Mouse (Mus musculus) limb, embryonic 10.5 days (tissue): Measurements from ENCODE around the gene Zfp334. TPM values are rescaled to one million over a fixed set of nuclear protein-coding genes. Genes with fewer than 3 reads are reported as not detected.
A peak's percentile ranks its signal among the peaks of the same experiment; 100 is the strongest.

ENCODE experiments used
- DNase-seq: peaks from one replicate; pipeline ENCODE4 v3.0.0-alpha.2; 2017; ENCODE audit warnings: low spot score
- H3K27ac ChIP-seq: fragments of 300-500 bp; sonication (generic); 2 replicates; pipeline ENCODE4 v1.5.1; 2016; ENCODE audit warnings: mild to moderate bottlenecking
- H3K27me3 ChIP-seq: fragments of 300-500 bp; sonication (generic); 2 replicates; pipeline ENCODE4 v1.6.1; 2016; ENCODE audit warnings: low read depth, mild to moderate bottlenecking; ENCODE audit not compliant: poor library complexity, severe bottlenecking
- H3K36me3 ChIP-seq: fragments of 300-500 bp; sonication (generic); 2 replicates; pipeline ENCODE4 v1.6.1; 2016; ENCODE audit warnings: mild to moderate bottlenecking, moderate library complexity
- H3K4me1 ChIP-seq: fragments of 300-500 bp; sonication (generic); 2 replicates; pipeline ENCODE4 v1.6.1; 2016
- H3K4me3 ChIP-seq: fragments of 300-500 bp; sonication (generic); 2 replicates; pipeline ENCODE4 v1.5.1; 2016; ENCODE audit warnings: mild to moderate bottlenecking, moderate library complexity
- H3K9me3 ChIP-seq: fragments of 300-500 bp; sonication (generic); replicated peaks from 2 replicates; pipeline ENCODE4 v1.6.1; 2016; ENCODE audit warnings: mild to moderate bottlenecking
- WGBS: fragments of 180-500 bp; shearing (Covaris S2); methylation state at CpG from one replicate; pipeline ENCODE4 v1.1.7; 2016; 5-methylcytosine and 5-hydroxymethylcytosine counted together
- polyA plus RNA-seq: library from polyadenylated mRNA; unstranded; fragments of >200 nt; fragmentation: Nextera tagmentation; extraction: Ambion mirVana; gene quantifications from 2 replicates; pipeline ENCODE4 v1.2.1, GENCODE M21; 2016

Zfp334 gene
- polyA plus RNA-seq, 1 experiment from 2014 or later = 20.2 TPM

- Histone ChIP-seq H3K27ac (0 out of 2 replicates have a peak within 1 kb of the TSS, but pooled peaks have one; percentile 54), H3K9me3 (no peaks in the 10 kb centered on the region), H3K27me3 (peaks cover 55% of the 10 kb centered on the region), H3K4me3 (peak within 1 kb of the TSS; percentile 52), H3K4me1 (peaks cover 23% of the 10 kb centered on the region), H3K36me3 (no peaks in the 10 kb centered on the region)
- peak; percentile 55 for DNase-seq
- 1% methylated on average over 27 of the region's 27 CpGs for WGBS
Measured at GRCm38 (mm10) chr2:165368496-165368895, 19.6 kb downstream of the Zfp334 start, which contains the start of gene Zfp663. Zfp663 (minus strand) TSS chr2:165368729.

DNA sequence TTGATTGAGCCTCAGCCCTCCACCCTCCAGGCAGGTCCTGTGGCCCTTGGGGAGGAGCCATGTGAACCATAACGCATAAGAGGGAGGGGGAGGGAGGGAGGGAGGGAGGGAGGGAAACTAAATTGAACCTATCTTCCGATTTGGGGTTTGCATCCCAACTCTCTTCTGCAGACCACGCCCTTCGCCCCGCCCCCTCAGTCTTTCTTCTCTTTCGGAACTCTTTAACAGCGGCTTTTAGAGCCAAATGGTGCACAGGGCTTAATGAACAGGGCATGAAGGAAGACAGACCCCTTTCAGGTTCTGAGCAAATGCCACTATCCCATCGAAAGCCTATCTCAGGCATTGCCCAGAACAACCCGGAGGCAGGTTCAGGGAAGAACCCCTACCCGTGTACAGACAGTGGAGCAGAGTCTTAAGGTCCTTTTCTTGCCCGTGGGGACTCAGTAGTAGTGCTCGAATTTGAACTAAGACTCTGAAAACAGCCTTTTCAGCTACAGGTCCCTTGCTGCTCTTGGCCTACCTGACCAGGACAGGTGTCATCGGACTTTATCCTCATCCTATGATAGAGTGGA is 20.1 kb downstream of the Zfp334 start:
- WGBS = 3% methylated on average over 13 of the region's 13 CpGs
- Histone ChIP-seq H3K9me3 (no peaks in the 10 kb centered on the region), H3K27me3 (peaks cover 61% of the 10 kb centered on the region), H3K4me1 (peaks cover 23% of the 10 kb centered on the region), H3K36me3 (no peaks in the 10 kb centered on the region), H3K27ac (no peak overlapping the region), H3K4me3 (peak overlapping the region; percentile 52)
- DNase-seq = no peak

- Histone ChIP-seq H3K4me1 (peaks cover 23% of the 10 kb centered on the region), H3K9me3 (no peaks in the 10 kb centered on the region), H3K4me3 (peak overlapping the region; percentile 28; the same call in 1 of the 2 replicates), H3K27ac (no peak overlapping the region), H3K27me3 (peaks cover 68% of the 10 kb centered on the region), H3K36me3 (no peaks in the 10 kb centered on the region)
- WGBS = 8% methylated on average over 6 of the region's 8 CpGs
- DNase-seq = no peak
Measured at GRCm38 (mm10) chr2:165367047-165367520, 21.0 kb downstream of the Zfp334 start.

GRCm38 (mm10) chr2:165364334-165365091 is 23.5 kb downstream of the Zfp334 start:
- H3K27me3 ChIP-seq = peaks cover 66% of the 10 kb centered on the region
- no peak overlapping the region for H3K27ac ChIP-seq
- peaks cover 26% of the 10 kb centered on the region for H3K4me1 ChIP-seq
- H3K9me3 ChIP-seq = no peaks in the 10 kb centered on the region
- WGBS = 14% methylated on average over 21 of the region's 21 CpGs
- no peaks in the 10 kb centered on the region for H3K36me3 ChIP-seq
- peak overlapping the region; percentile 27 for H3K4me3 ChIP-seq
- peak; percentile 83 for DNase-seq

GRCm38 (mm10) chr2:165363282-165363681 is 24.8 kb downstream of the Zfp334 start:
- 87% methylated on average over 6 of the region's 6 CpGs for WGBS
- Histone ChIP-seq H3K36me3 (no peaks in the 10 kb centered on the region), H3K27me3 (peaks cover 54% of the 10 kb centered on the region), H3K4me3 (no peak overlapping the region), H3K27ac (no peak overlapping the region), H3K4me1 (peaks cover 21% of the 10 kb centered on the region), H3K9me3 (no peaks in the 10 kb centered on the region)
- DNase-seq = no peak

GRCm38 (mm10) chr2:165360861-165361260 is 27.2 kb downstream of the Zfp334 start:
- H3K9me3 ChIP-seq = no peaks in the 10 kb centered on the region
- peaks cover 30% of the 10 kb centered on the region for H3K27me3 ChIP-seq
- no peak overlapping the region for H3K27ac ChIP-seq
- no peak overlapping the region for H3K4me3 ChIP-seq
- WGBS = 0% methylated on average over 1 of the region's 1 CpGs
- peaks cover 6% of the 10 kb centered on the region; the same call in 1 of the 2 replicates for H3K4me1 ChIP-seq
- peak; percentile 79 for DNase-seq
- H3K36me3 ChIP-seq = no peaks in the 10 kb centered on the region

DNA sequence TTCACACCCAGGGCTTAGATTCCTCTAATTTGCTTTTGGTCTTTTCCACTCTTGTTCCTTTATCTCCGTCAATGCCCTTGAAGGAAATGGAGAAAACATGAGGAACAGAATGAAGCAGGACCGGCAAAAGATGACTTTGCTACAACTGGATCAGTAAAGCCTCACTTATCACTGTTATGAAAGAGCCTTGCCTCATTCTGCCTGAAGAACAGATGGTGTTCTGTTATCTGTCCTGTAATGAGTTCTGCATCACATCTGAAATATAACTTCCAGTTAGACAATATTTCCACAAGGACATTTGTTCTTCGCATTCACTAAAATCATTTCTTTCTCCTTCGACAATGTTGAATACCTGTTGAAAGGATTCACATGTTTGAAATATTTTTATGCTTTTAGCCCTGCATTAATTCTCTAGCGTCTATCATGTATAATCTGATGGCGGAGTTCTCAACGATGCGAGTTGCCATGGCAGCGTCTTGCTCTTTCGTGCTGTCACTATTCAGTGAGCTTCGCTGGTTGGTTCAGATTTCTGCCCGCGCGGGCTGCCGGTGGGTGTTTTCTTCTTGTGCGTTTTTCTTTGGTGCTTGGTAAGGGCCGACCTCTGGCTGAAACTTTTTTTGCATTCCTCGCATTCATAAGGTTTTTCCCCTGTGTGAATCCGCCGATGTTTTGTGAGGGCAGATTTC is 36.1 kb downstream of the Zfp334 start:
- WGBS = 91% methylated on average over 20 of the region's 20 CpGs
- no peak for DNase-seq
- no peak overlapping the region for H3K4me3 ChIP-seq

DNA sequence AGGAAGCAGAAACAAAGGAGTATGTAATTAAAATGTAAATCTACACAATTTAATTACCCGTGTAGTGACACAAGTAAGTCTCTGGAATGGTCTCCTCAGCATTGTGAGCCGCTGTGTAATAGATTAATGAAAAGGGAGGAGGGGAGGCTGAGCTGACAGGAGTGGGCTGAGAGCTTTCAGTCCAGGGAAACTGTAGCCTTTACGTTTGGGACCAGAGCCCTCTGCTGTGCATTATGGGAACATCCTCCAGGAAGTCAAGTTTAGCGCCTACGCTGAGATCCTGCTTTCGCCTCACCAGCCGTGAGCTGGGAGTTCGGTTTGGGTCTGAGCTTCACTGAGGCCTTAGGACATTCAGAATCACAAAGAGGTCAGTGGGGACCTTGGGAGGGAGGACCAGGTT is 38.6 kb downstream of the Zfp334 start:
- H3K4me1 ChIP-seq = 0 out of 2 replicates have a peak, but pooled peaks cover 3% of the 10 kb centered on the region
- H3K27ac ChIP-seq = no peak overlapping the region
- DNase-seq = no peak
- H3K36me3 ChIP-seq = no peaks in the 10 kb centered on the region
- WGBS = 25% methylated on average over 8 of the region's 8 CpGs
- H3K27me3 ChIP-seq = no peaks in the 10 kb centered on the region
- H3K9me3 ChIP-seq = peaks cover 2% of the 10 kb centered on the region; the same call in 1 of the 2 replicates
- H3K4me3 ChIP-seq = no peak overlapping the region

More for the DNA sequence above, 36.1 kb downstream of the Zfp334 start:
- H3K4me1 ChIP-seq = 0 out of 2 replicates have a peak, but pooled peaks cover 3% of the 10 kb centered on the region
- no peaks in the 10 kb centered on the region for H3K36me3 ChIP-seq
- peaks cover 2% of the 10 kb centered on the region; the same call in 1 of the 2 replicates for H3K9me3 ChIP-seq
- no peaks in the 10 kb centered on the region for H3K27me3 ChIP-seq
- no peak overlapping the region for H3K27ac ChIP-seq

GRCm38 (mm10) chr2:165346180-165346579 is 41.9 kb downstream of the Zfp334 start:
- Histone ChIP-seq H3K4me3 (no peak overlapping the region), H3K27me3 (no peaks in the 10 kb centered on the region), H3K36me3 (no peaks in the 10 kb centered on the region), H3K9me3 (no peaks in the 10 kb centered on the region), H3K4me1 (0 out of 2 replicates have a peak, but pooled peaks cover 6% of the 10 kb centered on the region), H3K27ac (no peak overlapping the region)
- WGBS = 88% methylated on average over 5 of the region's 5 CpGs
- DNase-seq = no peak

DNA sequence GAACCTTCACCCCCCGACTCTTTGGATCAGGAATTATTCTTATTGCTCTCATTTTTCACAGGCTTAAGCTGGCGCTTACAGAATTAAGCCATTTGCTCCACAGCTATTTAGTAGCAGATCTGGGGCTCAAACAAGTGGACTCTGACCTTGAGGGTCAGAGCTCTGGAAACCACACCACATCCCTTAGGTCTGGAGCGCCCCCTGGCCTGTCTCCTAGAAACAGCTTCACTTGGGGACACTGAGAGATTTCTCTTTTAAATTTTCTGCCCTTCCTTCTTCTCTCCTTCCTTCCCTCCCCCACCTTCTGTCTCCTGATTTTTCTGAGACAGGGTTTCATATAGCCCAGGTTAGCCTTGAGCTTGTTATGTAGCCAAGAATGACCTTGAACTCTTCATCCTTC is 50.9 kb downstream of the Zfp334 start:
- H3K27ac ChIP-seq = no peak overlapping the region
- WGBS = 28% methylated on average over 3 of the region's 3 CpGs
- no peak overlapping the region for H3K4me3 ChIP-seq
- no peaks in the 10 kb centered on the region for H3K36me3 ChIP-seq
- H3K4me1 ChIP-seq = 0 out of 2 replicates have a peak, but pooled peaks cover 5% of the 10 kb centered on the region
- H3K9me3 ChIP-seq = no peaks in the 10 kb centered on the region
- peaks cover 21% of the 10 kb centered on the region; the same call in 1 of the 2 replicates for H3K27me3 ChIP-seq
- peak; percentile 65 for DNase-seq

GRCm38 (mm10) chr2:165332610-165333210 is 55.3 kb downstream of the Zfp334 start:
- 58% methylated on average over 14 of the region's 14 CpGs for WGBS

DNA sequence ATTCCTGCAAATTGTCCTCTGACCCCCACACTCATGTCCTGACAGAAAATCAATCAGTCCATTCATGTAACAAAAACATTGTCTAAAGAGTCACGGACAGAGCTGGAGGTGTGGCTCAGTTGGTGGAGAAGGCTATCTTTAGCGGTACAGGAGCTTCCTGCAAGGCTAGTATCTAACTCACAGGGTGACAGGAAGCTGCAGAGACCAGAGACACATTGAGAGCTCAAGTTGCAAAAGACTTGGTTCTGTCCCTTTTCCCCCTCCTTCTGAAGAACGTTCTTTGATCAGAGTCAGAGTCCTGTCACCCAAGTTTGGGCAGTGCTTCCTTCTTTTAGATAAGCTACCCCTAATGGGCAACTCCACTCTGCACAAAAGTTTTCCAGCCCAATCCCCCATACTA is 58.4 kb downstream of the Zfp334 start:
- no peak overlapping the region for H3K4me3 ChIP-seq
- H3K27ac ChIP-seq = no peak overlapping the region
- H3K36me3 ChIP-seq = no peaks in the 10 kb centered on the region
- peaks cover 20% of the 10 kb centered on the region; the same call in 1 of the 2 replicates for H3K27me3 ChIP-seq
- DNase-seq = no peak
- no peaks in the 10 kb centered on the region for H3K9me3 ChIP-seq
- WGBS = 36% methylated on average over 3 of the region's 3 CpGs
- peaks cover 27% of the 10 kb centered on the region for H3K4me1 ChIP-seq

More at GRCm38 (mm10) chr2:165332610-165333210, 55.3 kb downstream of the Zfp334 start:
- no peak overlapping the region for H3K27ac ChIP-seq
- 0 out of 2 replicates have a peak, but pooled peaks cover 5% of the 10 kb centered on the region for H3K4me1 ChIP-seq
- no peaks in the 10 kb centered on the region for H3K9me3 ChIP-seq
- no peak for DNase-seq
- no peak overlapping the region for H3K4me3 ChIP-seq
- H3K36me3 ChIP-seq = no peaks in the 10 kb centered on the region
- H3K27me3 ChIP-seq = peaks cover 18% of the 10 kb centered on the region; the same call in 1 of the 2 replicates
